Mouse (Mus musculus): ENCODE data around the gene Ccp110.

The Ccp110 gene

DNA sequence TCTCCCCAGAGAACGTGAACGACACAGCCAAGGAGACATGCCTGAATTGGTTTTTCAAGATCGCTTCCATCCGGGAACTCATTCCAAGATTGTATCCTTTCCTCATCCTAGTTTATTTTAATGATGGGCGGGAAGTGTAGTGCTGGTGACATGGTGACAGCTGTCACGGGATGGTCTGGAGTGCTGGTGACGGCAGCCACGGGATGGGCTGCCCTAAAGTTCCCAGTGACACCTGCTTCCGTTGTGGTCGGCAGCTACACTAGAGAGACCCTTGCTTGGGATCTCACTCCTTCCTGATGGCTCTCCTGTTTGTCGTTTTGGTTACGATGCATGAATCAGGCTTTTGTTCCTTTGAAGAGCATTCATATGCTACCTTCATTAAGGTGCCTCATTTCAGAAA is 60.7 kb downstream of the Ccp110 start:
- DNase-seq, result no peak

GRCm38 (mm10) chr7:118775991-118776390 is 63.6 kb downstream of the Ccp110 start:
- DNase-seq, result no peak

GRCm38 (mm10) chr7:118776491-118776890 is 64.1 kb downstream of the Ccp110 start:
- DNase-seq, result no peak

DNA sequence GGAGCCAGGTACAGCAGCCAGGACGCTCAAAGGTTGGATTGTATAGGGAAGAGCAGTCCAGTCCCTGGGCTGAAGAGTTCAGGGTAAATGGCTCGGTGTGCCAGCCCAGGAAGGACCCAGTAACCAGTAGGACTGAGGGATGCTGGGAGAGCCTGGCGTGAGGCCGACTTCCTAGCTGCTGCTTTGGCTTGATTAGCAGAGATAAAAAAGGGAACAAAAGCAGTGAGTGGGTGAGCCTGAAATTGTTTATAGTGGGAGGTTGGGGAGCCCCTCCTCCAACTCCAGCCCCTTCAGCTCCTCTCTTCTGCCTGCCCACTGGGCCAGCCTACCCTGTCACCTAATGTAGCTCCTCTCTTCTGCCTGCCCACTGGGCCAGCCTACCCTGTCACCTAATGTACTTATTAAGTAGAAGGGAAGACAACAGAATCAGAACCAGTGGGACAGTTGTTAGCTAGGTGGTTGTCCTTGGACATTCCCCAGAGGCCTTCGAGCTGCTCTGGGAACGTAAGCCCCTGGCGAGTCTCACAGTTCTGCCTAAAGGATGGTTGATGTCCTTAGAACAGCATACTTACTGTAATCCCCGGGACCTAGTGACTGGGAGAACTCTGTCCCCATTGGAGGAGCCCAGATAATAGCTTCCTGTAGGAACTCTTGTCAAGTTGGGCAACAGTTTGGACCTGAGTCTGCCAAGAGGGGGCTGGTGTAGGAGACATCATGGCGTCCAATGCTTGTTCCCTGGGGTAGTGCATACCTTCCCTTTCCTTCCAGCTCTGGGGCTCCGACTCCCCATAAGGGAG is 65.4 kb downstream of the Ccp110 start:
- DNase-seq, result no peak

- DNase-seq, result no peak
These were observed 66.2 kb downstream of the Ccp110 start for GRCm38 (mm10) chr7:118778561-118778960.

- no peak for DNase-seq
These were observed 71.1 kb downstream of the Ccp110 start for GRCm38 (mm10) chr7:118783305-118784001.

- no peak for DNase-seq
These were observed 73.7 kb downstream of the Ccp110 start for GRCm38 (mm10) chr7:118786091-118786490.
